Mouse (Mus musculus): Measurements from ENCODE around the gene B3gntl1. TPM values are rescaled to one million over a fixed set of nuclear protein-coding genes. Genes with fewer than 3 reads are reported as not detected.

The B3gntl1 gene
- polyA plus RNA-seq, 1 experiment, result 5.5 TPM

DNA sequence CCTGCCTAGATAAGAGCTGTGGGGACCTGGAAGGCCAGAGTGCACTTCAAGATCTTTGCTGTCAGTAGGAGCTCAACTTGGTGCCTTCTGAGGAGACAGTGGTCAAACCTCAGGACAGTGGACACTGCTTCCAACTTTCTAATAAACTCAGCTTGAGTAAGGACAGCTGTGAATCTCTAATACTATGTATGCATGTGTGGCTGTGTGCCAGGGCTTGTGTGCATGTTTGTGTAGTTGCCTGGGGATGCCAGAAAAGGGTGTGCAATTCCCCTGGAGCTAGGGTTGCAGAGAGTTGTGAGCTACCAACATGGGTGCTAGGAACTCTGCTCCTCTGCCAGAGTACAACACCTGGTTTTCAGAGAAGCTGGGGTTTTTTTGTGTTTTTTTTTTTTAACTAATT is 62.0 kb downstream of the B3gntl1 start:
- H3K4me3 ChIP-seq (replicated peaks; ENCODE audit: insufficient read depth, low read depth, low read length), result no peak overlapping the region
- no peaks in the 10 kb centered on the region for H3K27me3 ChIP-seq (ENCODE audit: control insufficient read depth, insufficient read depth, low read length)
- H3K27ac ChIP-seq (ENCODE audit: insufficient read depth, low read length), result no peak overlapping the region
- TF ChIP-seq POLR2A (IDR thresholded peaks at IDR 0.05; ENCODE audit: borderline replicate concordance, insufficient read depth, low read length), result no peak
- TF ChIP-seq CTCF (IDR thresholded peaks at IDR 0.05; ENCODE audit: borderline replicate concordance, insufficient read depth, low read depth, low read length), result no peak
- no peak for DNase-seq
- H3K4me1 ChIP-seq (ENCODE audit: control insufficient read depth, insufficient read depth, low read length), result no peaks in the 10 kb centered on the region

GRCm38 (mm10) chr11:121605604-121606003 is 67.3 kb downstream of the B3gntl1 start:
- Histone ChIP-seq H3K4me3 (replicated peaks; ENCODE audit: insufficient read depth, low read depth, low read length) (no peak overlapping the region), H3K27me3 (ENCODE audit: control insufficient read depth, insufficient read depth, low read length) (no peaks in the 10 kb centered on the region), H3K4me1 (ENCODE audit: control insufficient read depth, insufficient read depth, low read length) (no peaks in the 10 kb centered on the region), H3K27ac (ENCODE audit: insufficient read depth, low read length) (no peak overlapping the region)
- TF ChIP-seq POLR2A (IDR thresholded peaks at IDR 0.05; ENCODE audit: borderline replicate concordance, insufficient read depth, low read length) (no peak), CTCF (IDR thresholded peaks at IDR 0.05; ENCODE audit: borderline replicate concordance, insufficient read depth, low read depth, low read length) (no peak)
- 92% methylated on average over 6 of the region's 6 CpGs for WGBS
- no peak for DNase-seq

DNA sequence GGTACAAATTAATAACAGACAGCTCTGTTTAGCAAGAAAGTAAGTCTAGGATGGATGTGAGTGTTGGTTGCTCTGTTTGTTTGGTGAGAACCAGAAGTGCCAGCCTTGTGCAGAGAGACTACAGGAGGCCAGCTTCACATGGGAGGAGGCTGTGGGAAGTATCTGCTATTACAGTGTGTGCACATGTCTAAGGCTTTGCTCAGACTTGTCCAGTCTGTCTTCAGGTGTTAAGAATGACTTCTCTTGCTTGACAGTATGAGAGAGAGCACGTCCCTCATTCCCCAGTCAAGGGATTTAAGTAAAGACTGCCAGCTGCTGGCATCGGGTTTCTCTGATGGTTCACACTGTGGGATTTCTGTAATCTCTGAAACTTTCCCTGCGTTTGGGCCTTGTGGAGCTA is 71.5 kb downstream of the B3gntl1 start:
- no peaks in the 10 kb centered on the region for H3K27me3 ChIP-seq (ENCODE audit: control insufficient read depth, insufficient read depth, low read length)
- H3K4me3 ChIP-seq (replicated peaks; ENCODE audit: insufficient read depth, low read depth, low read length), result no peak overlapping the region
- no peak for DNase-seq
- H3K27ac ChIP-seq (ENCODE audit: insufficient read depth, low read length), result no peak overlapping the region
- TF ChIP-seq CTCF (IDR thresholded peaks at IDR 0.05; ENCODE audit: borderline replicate concordance, insufficient read depth, low read depth, low read length) (no peak), POLR2A (IDR thresholded peaks at IDR 0.05; ENCODE audit: borderline replicate concordance, insufficient read depth, low read length) (no peak)
- 84% methylated on average over 3 of the region's 3 CpGs for WGBS
- H3K4me1 ChIP-seq (ENCODE audit: control insufficient read depth, insufficient read depth, low read length), result no peaks in the 10 kb centered on the region

DNA sequence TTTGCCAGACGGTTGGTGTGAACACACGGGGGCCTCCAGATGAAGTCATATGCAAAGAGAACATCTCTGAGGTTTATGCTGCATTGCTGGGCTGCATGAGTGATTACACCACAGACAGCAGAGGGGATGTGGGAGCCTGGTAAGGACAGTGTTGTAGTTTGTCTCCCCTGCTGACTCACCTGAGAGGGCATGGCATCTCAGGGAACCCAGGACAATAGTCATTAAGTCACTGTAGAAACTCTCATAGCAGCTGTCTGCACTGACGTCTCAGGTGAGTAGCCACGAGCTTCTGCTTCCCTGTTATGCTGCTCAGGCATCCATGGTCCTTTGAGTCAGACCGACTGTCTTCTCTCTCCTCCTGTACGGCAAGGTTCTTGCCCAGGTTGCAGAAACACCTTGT is 75.7 kb downstream of the B3gntl1 start:
- TF ChIP-seq POLR2A (IDR thresholded peaks at IDR 0.05; ENCODE audit: borderline replicate concordance, insufficient read depth, low read length) (no peak), CTCF (IDR thresholded peaks at IDR 0.05; ENCODE audit: borderline replicate concordance, insufficient read depth, low read depth, low read length) (no peak)
- 81% methylated on average over 6 of the region's 6 CpGs for WGBS
- H3K4me1 ChIP-seq (ENCODE audit: control insufficient read depth, insufficient read depth, low read length), result no peaks in the 10 kb centered on the region
- H3K27me3 ChIP-seq (ENCODE audit: control insufficient read depth, insufficient read depth, low read length), result no peaks in the 10 kb centered on the region
- no peak for DNase-seq
- H3K27ac ChIP-seq (ENCODE audit: insufficient read depth, low read length), result no peak overlapping the region
- H3K4me3 ChIP-seq (replicated peaks; ENCODE audit: insufficient read depth, low read depth, low read length), result no peak overlapping the region

- Histone ChIP-seq H3K4me3 (replicated peaks; ENCODE audit: insufficient read depth, low read depth, low read length) (no peak overlapping the region), H3K27me3 (ENCODE audit: control insufficient read depth, insufficient read depth, low read length) (no peaks in the 10 kb centered on the region), H3K4me1 (ENCODE audit: control insufficient read depth, insufficient read depth, low read length) (no peaks in the 10 kb centered on the region), H3K27ac (ENCODE audit: insufficient read depth, low read length) (no peak overlapping the region)
- no peak for TF ChIP-seq POLR2A (IDR thresholded peaks at IDR 0.05; ENCODE audit: borderline replicate concordance, insufficient read depth, low read length)
- TF ChIP-seq CTCF (IDR thresholded peaks at IDR 0.05; ENCODE audit: borderline replicate concordance, insufficient read depth, low read depth, low read length), result no peak
- no peak for DNase-seq
Measured at GRCm38 (mm10) chr11:121581856-121582255, 91.1 kb downstream of the B3gntl1 start.

Other genes with a start within 250 kb of the B3gntl1 start
- gene Fn3k, start 238.2 kb downstream of the B3gntl1 start, polyA plus RNA-seq (2012; rRNA removed), result 57.6 and 59.5 TPM in 2 replicates
- gene Tbcd, start 221.2 kb downstream of the B3gntl1 start, polyA plus RNA-seq (2012; rRNA removed), result 76.8 and 77.5 TPM in 2 replicates
- 0.98 and 1.00 TPM in 2 replicates for gene Zfp750, start 153.8 kb downstream of the B3gntl1 start, polyA plus RNA-seq (2012; rRNA removed)
- gene Metrnl, start 28.4 kb upstream of the B3gntl1 start, polyA plus RNA-seq (2012; rRNA removed), result 10.8 and 13.2 TPM in 2 replicates
- not detected in 2 replicates for gene Ptchd3, start 157.1 kb upstream of the B3gntl1 start, polyA plus RNA-seq (2012; rRNA removed)